Mouse (Mus musculus) hindbrain, embryonic 13.5 days (tissue): ENCODE measurements around the gene Azin2. TPM values are rescaled to one million over a fixed set of nuclear protein-coding genes. Genes with fewer than 3 reads are reported as not detected.
A peak's percentile ranks its signal among the peaks of the same experiment; 100 is the strongest.

Source experiments
- ATAC-seq: fragments of 200-750 bp; cut with Nextera tagmentation; 2 replicates; pipeline ENCODE4 v1.8.0; 2017; ENCODE audit warnings: moderate TSS enrichment; ENCODE audit not compliant: low FRiP score
- H3K27ac ChIP-seq: fragments of 300-500 bp; sonication (generic); 2 replicates; pipeline ENCODE4 v1.5.1; 2015; ENCODE audit warnings: inconsistent platforms, mild to moderate bottlenecking, moderate library complexity
- H3K27me3 ChIP-seq: fragments of 300-500 bp; sonication (generic); 2 replicates; pipeline ENCODE4 v1.6.1; 2015; ENCODE audit warnings: mild to moderate bottlenecking, inconsistent platforms
- H3K36me3 ChIP-seq: fragments of 300-500 bp; sonication (generic); 2 replicates; pipeline ENCODE4 v1.6.1; 2015; ENCODE audit warnings: mild to moderate bottlenecking, inconsistent platforms
- H3K4me1 ChIP-seq: fragments of 300-500 bp; sonication (generic); replicated peaks from 2 replicates; pipeline ENCODE4 v1.6.1; 2015; ENCODE audit warnings: inconsistent platforms
- H3K4me2 ChIP-seq: fragments of 300-500 bp; sonication (generic); 2 replicates; pipeline ENCODE4 v1.6.1; 2015; ENCODE audit warnings: inconsistent platforms, mild to moderate bottlenecking, moderate library complexity
- H3K4me3 ChIP-seq: fragments of 300-500 bp; sonication (generic); 2 replicates; pipeline ENCODE4 v1.5.1; 2015; ENCODE audit warnings: mild to moderate bottlenecking, inconsistent platforms
- H3K9ac ChIP-seq: fragments of 300-500 bp; sonication (generic); 2 replicates; pipeline ENCODE4 v1.6.1; 2015; ENCODE audit warnings: mild to moderate bottlenecking, inconsistent platforms
- H3K9me3 ChIP-seq: fragments of 300-500 bp; sonication (generic); 2 replicates; pipeline ENCODE4 v1.6.1; 2016; ENCODE audit warnings: inconsistent platforms
- WGBS: fragments of 180-500 bp; shearing (Covaris S2); methylation state at CpG from one replicate; pipeline ENCODE4 v1.1.7; 2015; 5-methylcytosine and 5-hydroxymethylcytosine counted together
- polyA plus RNA-seq: library from polyadenylated mRNA; unstranded; fragments of >200 nt; fragmentation: Nextera tagmentation; extraction: Ambion mirVana; gene quantifications from 2 replicates; pipeline ENCODE4 v1.2.1, GENCODE M21; 2015

The Azin2 gene
- 18.4 and 19.9 TPM in 2 replicates for polyA plus RNA-seq

DNA sequence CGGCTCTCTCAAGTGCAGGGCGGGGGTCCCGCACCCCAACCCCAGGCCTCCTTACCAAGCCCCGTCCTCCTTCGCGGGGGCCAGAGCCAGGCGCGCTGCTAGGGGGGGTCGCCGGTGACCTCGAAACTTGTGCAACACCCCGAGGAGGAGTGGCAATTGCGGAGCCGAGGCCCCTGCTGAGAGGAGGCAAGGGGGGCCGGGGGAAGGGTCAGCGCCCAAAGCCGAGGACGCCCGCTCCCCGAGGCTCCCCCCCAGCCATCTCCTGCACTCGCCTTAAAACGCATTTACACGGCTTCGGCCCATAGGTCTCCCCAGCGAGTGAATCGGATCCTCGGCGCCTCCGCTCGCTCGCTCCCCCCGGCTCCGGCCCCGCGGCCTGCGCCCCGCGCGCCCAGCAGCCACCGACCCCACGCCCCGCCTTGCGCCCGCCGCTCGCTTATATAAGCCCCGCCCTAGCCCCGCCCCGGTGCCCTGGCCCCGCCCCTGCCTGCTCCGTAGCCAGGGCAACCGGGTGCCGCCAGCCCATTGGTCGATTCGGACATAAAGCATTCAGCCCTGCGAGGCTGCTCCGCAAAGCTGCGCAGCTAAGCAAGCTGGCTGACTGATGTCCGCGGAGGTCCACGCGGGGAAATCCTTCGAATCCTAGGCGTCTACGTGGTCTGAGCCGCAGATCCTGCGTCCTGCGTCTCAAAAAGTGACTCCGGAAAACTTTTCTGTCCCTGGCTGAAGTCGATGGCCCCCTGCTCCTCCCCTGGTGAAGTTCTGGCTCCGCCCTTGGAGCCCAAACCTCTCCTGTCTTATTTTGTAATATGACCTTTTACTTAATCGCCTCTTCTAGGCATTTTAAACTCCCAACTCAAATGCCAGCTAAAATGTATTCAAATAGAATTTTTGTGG, at the start of gene Azin2:
Gene Azin2, minus strand, starts transcription at position 414 of the 897 bp plus-strand sequence.
- H3K9me3 ChIP-seq: no peaks in the 10 kb centered on the region
- WGBS: under 1% methylated on average over 72 of the region's 72 CpGs
- peaks cover 58% of the 10 kb centered on the region for H3K4me1 ChIP-seq
- peaks cover 26% of the 10 kb centered on the region for H3K27me3 ChIP-seq
- H3K4me2 ChIP-seq: peak within 1 kb of the TSS; percentile 93
- peak within 1 kb of the TSS; percentile 89 for H3K9ac ChIP-seq
- H3K27ac ChIP-seq: peak within 1 kb of the TSS; percentile 66
- no peaks in the 10 kb centered on the region for H3K36me3 ChIP-seq
- ATAC-seq: peak; percentile 94
- H3K4me3 ChIP-seq: peak within 1 kb of the TSS; percentile 74

DNA sequence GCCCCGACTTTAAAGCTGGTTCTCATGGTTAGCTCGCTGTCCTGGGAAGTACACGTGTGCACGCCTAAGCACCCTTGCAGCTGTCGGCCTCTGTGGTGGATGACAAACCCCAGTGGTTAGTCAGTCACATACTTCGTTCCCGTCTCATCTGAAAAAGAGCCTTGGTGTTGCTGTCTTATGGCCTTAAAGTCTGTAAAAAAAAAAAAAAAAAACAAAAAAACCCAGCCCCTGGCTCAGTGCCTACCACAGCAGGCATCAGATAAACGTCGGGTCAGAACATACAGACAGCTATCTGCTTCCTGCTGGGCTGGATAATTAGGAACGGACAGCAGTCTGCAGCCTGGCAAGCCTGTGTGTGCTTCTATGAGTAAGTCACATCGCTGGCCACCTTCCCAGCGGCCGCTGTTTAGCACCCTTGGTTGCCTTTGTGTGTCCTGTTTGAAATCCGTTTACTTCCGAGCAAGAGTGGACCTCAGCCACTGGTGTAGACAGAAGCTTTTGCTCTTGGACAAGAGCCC, 49.4 kb upstream of the Azin2 start:
- no peaks in the 10 kb centered on the region for H3K9me3 ChIP-seq
- H3K36me3 ChIP-seq: peaks cover 30% of the 10 kb centered on the region
- 0 out of 2 replicates have a peak, but pooled peaks have one; percentile 24 for ATAC-seq
- no peak overlapping the region for H3K9ac ChIP-seq
- peaks cover 23% of the 10 kb centered on the region for H3K4me1 ChIP-seq
- no peak overlapping the region for H3K4me2 ChIP-seq
- 43% methylated on average over 15 of the region's 15 CpGs for WGBS
- H3K27ac ChIP-seq: peak overlapping the region; percentile 24; the same call in 1 of the 2 replicates
- H3K27me3 ChIP-seq: no peaks in the 10 kb centered on the region
- H3K4me3 ChIP-seq: no peak overlapping the region

DNA sequence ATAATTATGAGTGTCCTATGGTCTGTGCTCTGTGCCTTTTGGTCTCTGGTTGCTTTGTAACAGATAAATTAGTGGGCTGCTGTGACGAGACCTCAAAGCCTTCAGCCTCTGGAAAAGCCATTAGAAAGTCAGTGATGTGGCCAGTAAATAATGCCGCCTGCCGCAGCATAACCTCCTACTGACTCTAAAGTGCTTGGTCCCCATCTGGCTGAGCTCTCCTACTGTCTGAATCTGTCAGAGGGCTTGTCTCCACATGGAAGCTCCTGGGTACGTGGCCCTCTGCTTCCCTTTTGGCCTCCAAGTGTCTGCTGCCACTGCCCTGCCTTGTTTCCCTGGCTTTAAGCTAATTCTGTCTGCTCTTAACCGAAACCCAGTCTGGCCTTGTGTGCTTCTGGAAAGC, 47.3 kb upstream of the Azin2 start:
- H3K27me3 ChIP-seq: no peaks in the 10 kb centered on the region
- 0 out of 2 replicates have a peak overlapping the region, but pooled peaks have one; percentile 30 for H3K27ac ChIP-seq
- peaks cover 23% of the 10 kb centered on the region for H3K4me1 ChIP-seq
- H3K4me3 ChIP-seq: no peak overlapping the region
- no peak overlapping the region for H3K4me2 ChIP-seq
- no peak overlapping the region for H3K9ac ChIP-seq
- peaks cover 43% of the 10 kb centered on the region for H3K36me3 ChIP-seq
- 63% methylated on average over 5 of the region's 5 CpGs for WGBS
- ATAC-seq: no peak
- no peaks in the 10 kb centered on the region for H3K9me3 ChIP-seq

DNA sequence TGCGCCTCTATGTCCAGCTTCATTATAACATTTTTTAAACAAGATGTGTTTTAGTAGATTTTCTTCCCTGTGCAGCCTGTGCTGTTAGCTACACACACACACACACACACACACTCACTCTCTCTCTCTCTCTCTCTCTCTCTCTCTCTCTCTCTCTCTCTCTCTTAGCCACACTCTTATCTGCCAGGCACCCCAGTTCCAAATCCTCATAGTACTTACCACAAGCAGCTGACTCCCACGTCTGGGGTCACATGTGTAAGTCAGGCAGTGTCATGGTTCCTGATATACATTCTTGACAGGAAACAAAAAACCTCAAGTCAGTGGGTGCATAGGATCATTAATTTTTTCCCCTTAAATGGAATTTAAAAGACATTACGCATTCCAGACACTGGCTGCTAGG, 46.4 kb upstream of the Azin2 start:
- peaks cover 49% of the 10 kb centered on the region for H3K36me3 ChIP-seq
- no peak overlapping the region for H3K9ac ChIP-seq

DNA sequence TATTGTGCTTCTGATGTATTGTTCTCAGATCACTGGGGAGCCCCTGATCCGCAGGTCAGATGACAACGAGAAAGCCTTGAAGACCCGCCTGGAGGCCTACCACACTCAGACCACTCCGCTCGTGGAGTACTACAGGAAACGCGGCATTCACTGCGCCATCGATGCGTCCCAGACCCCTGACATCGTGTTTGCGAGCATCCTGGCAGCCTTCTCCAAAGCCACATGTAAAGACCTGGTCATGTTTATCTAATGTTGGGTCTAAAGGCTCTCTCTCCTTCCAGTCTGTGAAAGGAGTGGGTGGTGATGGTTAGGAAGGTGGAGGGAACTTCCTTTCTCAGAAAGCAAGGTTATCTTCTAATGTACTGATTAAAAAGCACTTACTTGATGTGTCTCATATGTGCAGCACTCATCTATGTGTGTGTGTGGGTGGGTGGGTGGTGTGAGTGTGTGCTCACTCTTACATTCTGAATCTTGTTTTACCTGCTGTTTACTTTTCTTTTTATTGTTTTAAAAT, 45.8 kb upstream of the Azin2 start:
- H3K9me3 ChIP-seq: no peaks in the 10 kb centered on the region
- H3K4me3 ChIP-seq: no peak overlapping the region
- H3K4me1 ChIP-seq: peaks cover 23% of the 10 kb centered on the region
- no peak for ATAC-seq
- peaks cover 55% of the 10 kb centered on the region for H3K36me3 ChIP-seq
- H3K27me3 ChIP-seq: no peaks in the 10 kb centered on the region
- H3K4me2 ChIP-seq: no peak overlapping the region
- no peak overlapping the region for H3K27ac ChIP-seq
- 86% methylated on average over 12 of the region's 12 CpGs for WGBS
- no peak overlapping the region for H3K9ac ChIP-seq

More for the DNA sequence above, 46.4 kb upstream of the Azin2 start:
- H3K4me3 ChIP-seq: no peak overlapping the region
- H3K4me2 ChIP-seq: no peak overlapping the region
- H3K27me3 ChIP-seq: no peaks in the 10 kb centered on the region
- no peak overlapping the region for H3K27ac ChIP-seq
- WGBS: 81% methylated on average over 3 of the region's 3 CpGs
- peaks cover 23% of the 10 kb centered on the region for H3K4me1 ChIP-seq
- no peak for ATAC-seq
- no peaks in the 10 kb centered on the region for H3K9me3 ChIP-seq

DNA sequence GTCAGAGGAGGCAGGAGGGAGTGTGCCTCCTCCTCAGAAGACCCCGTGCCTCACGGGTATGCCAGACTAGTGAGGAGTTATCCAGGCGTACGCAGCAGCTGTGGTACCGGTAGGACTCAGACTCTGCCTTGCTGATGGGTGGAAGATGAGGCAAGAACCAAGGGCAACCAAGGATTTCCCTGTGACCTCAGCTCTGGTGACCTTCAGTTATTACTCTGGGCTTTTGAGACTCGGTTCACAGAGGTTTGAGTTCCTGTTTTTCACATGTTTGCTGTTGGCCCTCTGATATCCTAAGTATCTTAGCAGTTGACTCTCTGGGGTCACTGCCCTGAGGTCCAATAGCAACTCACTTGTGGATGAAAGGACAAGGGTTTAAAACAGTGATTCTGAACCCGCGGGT, 41.5 kb upstream of the Azin2 start:
- peaks cover 80% of the 10 kb centered on the region for H3K36me3 ChIP-seq
- H3K9ac ChIP-seq: no peak overlapping the region
- H3K27ac ChIP-seq: no peak overlapping the region
- ATAC-seq: no peak
- no peaks in the 10 kb centered on the region for H3K27me3 ChIP-seq
- H3K4me1 ChIP-seq: no peaks in the 10 kb centered on the region
- H3K4me3 ChIP-seq: no peak overlapping the region
- 88% methylated on average over 8 of the region's 8 CpGs for WGBS
- H3K9me3 ChIP-seq: no peaks in the 10 kb centered on the region
- H3K4me2 ChIP-seq: no peak overlapping the region

DNA sequence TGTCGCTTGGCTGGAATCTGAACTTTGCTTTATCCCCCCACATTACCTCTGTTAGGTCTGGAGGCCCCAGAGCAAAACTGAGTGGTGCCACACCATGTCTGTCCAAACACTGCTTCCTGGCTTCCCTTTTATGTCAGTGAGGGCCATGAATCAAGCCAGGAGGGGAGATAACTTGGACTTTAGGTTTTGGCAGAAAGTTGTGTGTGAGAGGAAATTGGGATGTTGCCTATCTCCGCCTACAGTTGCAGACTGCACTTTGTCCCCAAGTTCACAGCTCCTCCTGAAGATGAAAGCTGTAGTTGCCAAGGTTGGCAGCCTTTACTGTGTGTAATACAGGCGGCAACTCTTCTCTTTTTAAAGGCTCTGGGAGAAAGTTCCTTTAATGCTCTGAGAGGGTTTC, 38.5 kb upstream of the Azin2 start:
- H3K4me1 ChIP-seq: no peaks in the 10 kb centered on the region
- H3K36me3 ChIP-seq: peaks cover 62% of the 10 kb centered on the region
- no peak overlapping the region for H3K9ac ChIP-seq
- ATAC-seq: no peak
- H3K9me3 ChIP-seq: no peaks in the 10 kb centered on the region
- H3K4me3 ChIP-seq: no peak overlapping the region
- 94% methylated on average over 3 of the region's 3 CpGs for WGBS
- no peaks in the 10 kb centered on the region for H3K27me3 ChIP-seq
- H3K27ac ChIP-seq: no peak overlapping the region
- no peak overlapping the region for H3K4me2 ChIP-seq

DNA sequence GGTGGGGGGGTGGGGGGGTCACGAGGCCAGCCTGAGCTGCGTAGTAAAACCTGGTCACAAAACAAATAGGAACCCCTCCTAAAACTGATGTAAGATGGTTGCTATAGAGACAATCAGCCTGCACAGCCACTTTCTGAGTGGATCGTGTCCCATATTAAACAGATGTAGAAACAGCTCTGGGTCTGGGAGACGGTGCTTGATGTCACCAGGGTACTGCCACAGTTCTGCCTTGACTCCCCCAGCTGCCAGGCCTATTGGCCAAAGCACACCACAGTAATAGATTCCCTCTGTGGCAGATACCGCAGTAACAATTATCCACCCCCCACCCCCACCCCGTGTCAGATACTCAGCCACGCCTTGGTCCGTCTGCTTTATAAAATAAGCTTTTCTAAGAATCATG, 36.2 kb upstream of the Azin2 start:
- 88% methylated on average over 8 of the region's 8 CpGs for WGBS
- H3K4me3 ChIP-seq: no peak overlapping the region
- H3K36me3 ChIP-seq: peaks cover 44% of the 10 kb centered on the region

DNA sequence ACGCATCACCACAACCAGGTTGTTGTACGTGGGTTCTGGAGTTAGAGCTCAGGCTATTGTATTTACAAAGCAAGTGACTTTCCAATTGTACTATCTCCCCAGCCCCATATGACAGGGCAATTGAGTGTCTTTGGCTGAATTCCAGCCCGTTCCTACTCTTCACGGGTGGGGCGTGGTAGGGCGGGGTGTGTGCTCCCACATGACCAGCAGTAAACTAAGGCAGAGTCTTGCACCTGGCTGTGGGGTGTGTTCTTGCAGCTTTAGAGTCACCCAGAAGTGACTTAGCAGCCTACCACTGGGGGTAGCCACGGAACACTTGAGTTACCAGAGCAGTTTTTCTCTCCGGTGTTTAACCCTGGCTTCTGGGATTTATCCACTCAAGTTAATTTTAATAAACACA, 35.0 kb upstream of the Azin2 start:
- H3K27me3 ChIP-seq: no peaks in the 10 kb centered on the region
- H3K9me3 ChIP-seq: no peaks in the 10 kb centered on the region
- WGBS: 80% methylated on average over 8 of the region's 8 CpGs
- H3K4me1 ChIP-seq: peaks cover 21% of the 10 kb centered on the region
- H3K9ac ChIP-seq: no peak overlapping the region
- H3K27ac ChIP-seq: no peak overlapping the region
- H3K36me3 ChIP-seq: peaks cover 33% of the 10 kb centered on the region
- H3K4me3 ChIP-seq: no peak overlapping the region
- H3K4me2 ChIP-seq: no peak overlapping the region
- ATAC-seq: no peak

More for the DNA sequence above, 36.2 kb upstream of the Azin2 start:
- Histone ChIP-seq H3K27ac (no peak overlapping the region), H3K9ac (no peak overlapping the region), H3K9me3 (no peaks in the 10 kb centered on the region), H3K4me1 (peaks cover 17% of the 10 kb centered on the region), H3K4me2 (no peak overlapping the region), H3K27me3 (no peaks in the 10 kb centered on the region)
- ATAC-seq: no peak

DNA sequence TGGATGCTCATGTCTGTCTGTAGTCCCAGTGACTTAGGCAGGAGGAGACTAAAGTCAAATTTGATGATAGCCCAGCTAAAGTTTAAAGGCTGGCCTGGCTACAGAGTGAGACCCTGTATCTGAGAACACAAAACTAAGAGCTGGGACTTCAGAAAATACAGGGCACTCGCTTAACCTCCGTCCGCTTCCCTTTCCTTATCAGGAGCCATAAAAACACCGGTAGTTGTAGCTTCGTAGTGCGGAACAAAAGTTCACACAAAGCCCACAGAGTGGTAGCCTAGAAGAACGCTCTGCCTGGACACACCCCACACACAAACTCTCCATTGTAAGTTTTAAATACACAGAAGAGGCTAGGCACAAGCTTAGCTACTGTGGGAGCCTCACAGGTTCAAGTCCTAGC, 33.0 kb upstream of the Azin2 start:
- WGBS: 90% methylated on average over 7 of the region's 7 CpGs
- H3K9ac ChIP-seq: no peak overlapping the region
- H3K4me2 ChIP-seq: no peak overlapping the region
- no peaks in the 10 kb centered on the region for H3K9me3 ChIP-seq
- H3K27me3 ChIP-seq: no peaks in the 10 kb centered on the region
- no peak overlapping the region for H3K4me3 ChIP-seq
- H3K4me1 ChIP-seq: peaks cover 21% of the 10 kb centered on the region
- H3K36me3 ChIP-seq: peaks cover 13% of the 10 kb centered on the region
- no peak for ATAC-seq
- no peak overlapping the region for H3K27ac ChIP-seq

DNA sequence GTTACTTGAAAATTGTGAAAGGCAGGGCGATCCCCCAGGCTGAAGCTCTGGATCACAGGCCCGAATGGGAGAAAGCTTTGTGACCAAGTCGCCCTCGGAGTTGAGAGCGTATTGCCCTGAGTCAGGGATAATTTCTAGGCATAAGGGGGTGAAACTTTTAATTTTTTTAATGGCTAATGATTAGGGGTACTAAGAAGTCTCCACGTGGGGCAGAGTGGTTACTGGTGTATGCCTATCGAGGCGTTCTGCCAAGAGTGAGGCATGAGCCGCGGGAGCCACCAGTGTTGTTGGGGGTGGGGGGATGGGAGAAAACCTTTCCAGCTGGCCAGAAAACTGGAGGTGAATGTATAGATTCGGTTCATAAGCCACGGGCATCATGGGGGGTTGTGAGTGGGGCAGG, 31.4 kb upstream of the Azin2 start:
- peak overlapping the region; percentile 86 for H3K4me3 ChIP-seq
- H3K9ac ChIP-seq: peak overlapping the region; percentile 89
- no peaks in the 10 kb centered on the region for H3K36me3 ChIP-seq
- no peak for ATAC-seq
- no peaks in the 10 kb centered on the region for H3K9me3 ChIP-seq
- WGBS: 3% methylated on average over 12 of the region's 12 CpGs
- 0 out of 2 replicates have a peak, but pooled peaks cover 5% of the 10 kb centered on the region for H3K27me3 ChIP-seq
- peak overlapping the region; percentile 78 for H3K4me2 ChIP-seq
- H3K4me1 ChIP-seq: peaks cover 21% of the 10 kb centered on the region
- peak overlapping the region; percentile 74 for H3K27ac ChIP-seq

DNA sequence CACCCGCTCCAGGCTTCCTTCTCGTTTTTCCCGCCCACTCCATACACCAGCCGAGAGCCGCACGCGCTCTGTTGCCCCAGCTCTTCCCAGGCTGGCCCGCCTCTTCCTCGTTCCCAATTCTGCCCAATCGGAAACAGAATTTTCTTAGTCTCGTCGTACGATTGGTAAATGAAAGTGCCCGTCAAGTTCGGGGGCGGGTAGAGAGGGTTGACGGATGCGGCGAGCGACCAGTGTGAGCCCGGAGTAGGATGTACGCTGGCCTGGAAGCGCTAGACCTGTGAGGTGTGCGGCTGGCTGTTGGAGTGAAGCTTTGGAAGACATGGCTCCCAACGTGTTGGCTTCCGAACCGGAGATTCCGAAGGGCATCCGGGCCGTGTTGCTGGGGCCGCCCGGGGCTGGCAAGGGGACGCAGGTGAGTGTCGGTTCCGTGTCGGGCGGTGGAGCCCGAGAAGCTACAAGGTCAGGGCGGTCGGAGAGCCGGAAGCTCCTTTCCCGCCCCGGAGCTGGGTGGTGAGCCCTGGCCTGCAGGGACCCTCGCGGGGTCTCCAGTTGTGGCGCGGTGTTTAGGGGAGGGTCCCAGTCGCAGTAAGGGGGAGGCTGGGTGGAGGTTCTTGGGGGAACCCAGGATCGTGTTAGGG, 30.9 kb upstream of the Azin2 start:
- H3K4me2 ChIP-seq: peak overlapping the region; percentile 78
- no peaks in the 10 kb centered on the region for H3K9me3 ChIP-seq
- no peaks in the 10 kb centered on the region for H3K36me3 ChIP-seq
- H3K27ac ChIP-seq: peak overlapping the region; percentile 74
- peaks cover 21% of the 10 kb centered on the region for H3K4me1 ChIP-seq
- H3K9ac ChIP-seq: peak overlapping the region; percentile 89
- H3K27me3 ChIP-seq: 0 out of 2 replicates have a peak, but pooled peaks cover 5% of the 10 kb centered on the region
- peak; percentile 100 for ATAC-seq
- H3K4me3 ChIP-seq: peak overlapping the region; percentile 86
- WGBS: 1% methylated on average over 49 of the region's 49 CpGs
